Mouse (Mus musculus) left cerebral cortex, adult 2 months (tissue): Measurements from ENCODE around the gene Hectd4. TPM values are rescaled to one million over a fixed set of nuclear protein-coding genes. Genes with fewer than 3 reads are reported as not detected.
"Not testable (repeated sequence)": the region's sequence is repeated elsewhere in the genome, so short reads cannot be mapped to it uniquely, and the experiment has no call there.

ENCODE experiments used
- DNase-seq, 2 experiments: peaks; one replicate each; pipeline ENCODE4 v3.0.0; 2021 to 2022; ENCODE audit warnings: low spot score in 2 of 2, mixed read lengths in 1 of 2; ENCODE audit errors: extremely low spot score in 1 of 2
- H3K27ac ChIP-seq: fragments of 200-600 bp; 2 replicates; pipeline ENCODE4 v1.8.1; 2022
- H3K4me3 ChIP-seq: fragments of 200-600 bp; 2 replicates; pipeline ENCODE4 v1.8.1; 2022
- CTCF ChIP-seq: fragments of 200-600 bp; IDR thresholded peaks from 2 replicates; pipeline ENCODE4 v1.8.1; 2022; ENCODE audit warnings: antibody characterized with exemption, mild to moderate bottlenecking, moderate library complexity
- intact Hi-C: fragments of 180-260 bp; cut with DNase I; formaldehyde crosslinking; loops from one replicate; pipeline ENCODE4 v1.15.1; 2025
- total RNA-seq, 2 experiments: library from RNA; stranded (reverse); gene quantifications; 2 replicates each; pipeline ENCODE4 v1.2.3; 2021

Gene Hectd4
- total RNA-seq, 2 experiments from 2014 or later: 186 to 205 TPM

DNA sequence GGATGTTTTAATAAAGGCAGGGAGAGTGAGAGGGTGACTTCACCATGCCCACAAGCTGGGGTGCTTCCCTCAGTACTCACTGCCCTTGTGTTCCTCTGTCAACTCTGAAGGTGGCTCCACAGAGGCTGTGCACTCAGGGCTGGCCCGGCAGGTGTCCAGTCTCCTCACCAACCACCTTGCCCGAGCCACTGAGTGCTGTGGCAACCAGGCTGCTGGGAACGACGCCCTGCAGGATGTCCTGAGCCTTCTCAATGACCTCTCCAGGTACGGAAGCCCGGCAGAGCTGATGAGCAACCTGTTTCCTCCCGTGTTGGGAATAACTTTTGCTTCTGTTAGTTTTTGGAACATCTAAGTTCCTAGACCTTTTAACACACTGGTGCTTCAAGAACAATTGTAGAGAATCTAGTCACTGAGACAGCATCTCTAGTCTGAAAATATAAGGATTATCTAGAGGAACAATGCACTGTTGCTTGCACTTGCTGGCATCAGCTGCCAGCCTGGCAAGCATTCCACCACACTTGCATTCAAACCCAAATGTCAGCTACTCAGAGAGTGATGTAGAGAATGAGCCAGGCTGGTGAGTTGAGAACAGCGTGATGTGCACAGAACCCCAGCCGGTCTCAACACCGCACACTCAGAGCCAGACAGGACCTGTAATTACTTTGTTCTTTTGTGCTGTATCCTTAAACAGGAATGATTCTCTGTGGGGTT lies 93.9 kb downstream of the Hectd4 start:
- Histone ChIP-seq H3K4me3 (no peak overlapping the region), H3K27ac (no peak overlapping the region)
- no peak for TF ChIP-seq CTCF
- intact Hi-C loops: no loop called here
- no peak for DNase-seq

DNA sequence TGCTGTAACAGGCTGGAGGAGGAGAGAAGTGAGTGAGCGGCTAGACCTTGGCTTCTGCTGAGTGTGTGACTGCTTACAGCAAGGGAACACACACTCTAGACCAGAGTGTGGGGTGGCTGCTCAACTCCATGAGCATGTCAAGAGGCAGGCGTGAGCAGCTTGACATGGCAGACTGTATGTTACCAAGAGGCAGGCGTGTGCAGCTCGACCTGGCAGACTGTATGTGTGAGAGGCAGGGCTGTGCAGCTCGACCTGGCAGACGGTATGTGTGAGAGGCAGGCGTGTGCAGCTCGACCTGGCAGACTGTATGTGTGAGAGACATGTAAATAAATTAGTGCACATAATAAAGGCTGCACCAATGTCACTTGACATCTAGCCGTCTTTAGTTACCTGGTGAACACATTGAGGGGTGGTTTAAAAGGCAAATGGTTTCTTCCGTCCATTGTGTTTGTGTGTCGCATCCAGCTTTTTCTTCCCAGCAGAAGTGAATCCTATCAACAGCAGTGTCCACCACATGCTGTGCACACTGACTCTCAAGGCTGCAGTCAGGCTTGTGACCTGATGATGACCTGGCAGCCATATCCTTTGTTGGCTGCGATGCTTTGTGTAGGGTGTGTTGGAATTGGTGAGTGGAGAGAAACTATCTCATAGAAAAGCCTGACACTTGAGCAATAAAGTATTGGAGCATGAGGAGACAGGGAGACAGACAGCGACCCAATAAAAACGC lies 106.2 kb downstream of the Hectd4 start:
- no peak for DNase-seq
- no peak for TF ChIP-seq CTCF
- Histone ChIP-seq H3K27ac (no peak overlapping the region), H3K4me3 (no peak overlapping the region)
- intact Hi-C loops: no loop called here

DNA sequence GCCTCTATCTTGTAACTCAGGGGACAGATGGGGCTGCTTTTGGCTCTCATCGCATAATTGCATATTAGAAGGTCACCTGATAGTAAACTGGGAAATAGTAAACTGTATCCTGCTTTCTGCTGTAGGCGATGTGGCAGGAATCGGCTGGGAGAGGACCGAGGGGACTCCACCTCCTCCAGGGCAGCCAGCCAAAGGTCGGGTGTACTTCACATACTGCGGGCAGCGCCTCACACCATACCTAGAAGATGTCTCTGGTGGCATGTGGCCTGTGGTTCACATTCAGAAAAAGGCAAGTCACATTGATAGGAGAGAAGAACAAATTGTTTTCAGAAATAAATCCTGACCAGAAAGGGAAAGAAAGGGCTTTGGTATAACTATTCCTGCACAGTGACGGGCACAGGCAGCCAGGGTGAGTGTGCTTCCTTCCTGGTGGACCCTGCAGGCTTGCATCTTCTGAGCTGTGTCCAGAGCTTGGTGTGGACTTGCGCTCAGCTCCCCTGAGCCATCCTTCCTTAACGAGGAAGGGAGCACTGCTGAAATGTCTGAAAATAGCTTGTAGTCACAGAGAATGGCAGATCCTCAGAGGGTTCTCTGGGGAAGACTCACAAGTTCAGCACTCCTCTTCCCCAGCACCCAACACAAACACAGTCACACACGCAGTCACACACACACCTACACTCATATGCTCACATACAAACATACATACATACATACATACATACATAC lies 109.5 kb downstream of the Hectd4 start:
- DNase-seq: no peak
- no peak overlapping the region for H3K4me3 ChIP-seq
- peak overlapping the region; percentile 72 for H3K27ac ChIP-seq
- no peak for TF ChIP-seq CTCF
- intact Hi-C loops: no loop called here

DNA sequence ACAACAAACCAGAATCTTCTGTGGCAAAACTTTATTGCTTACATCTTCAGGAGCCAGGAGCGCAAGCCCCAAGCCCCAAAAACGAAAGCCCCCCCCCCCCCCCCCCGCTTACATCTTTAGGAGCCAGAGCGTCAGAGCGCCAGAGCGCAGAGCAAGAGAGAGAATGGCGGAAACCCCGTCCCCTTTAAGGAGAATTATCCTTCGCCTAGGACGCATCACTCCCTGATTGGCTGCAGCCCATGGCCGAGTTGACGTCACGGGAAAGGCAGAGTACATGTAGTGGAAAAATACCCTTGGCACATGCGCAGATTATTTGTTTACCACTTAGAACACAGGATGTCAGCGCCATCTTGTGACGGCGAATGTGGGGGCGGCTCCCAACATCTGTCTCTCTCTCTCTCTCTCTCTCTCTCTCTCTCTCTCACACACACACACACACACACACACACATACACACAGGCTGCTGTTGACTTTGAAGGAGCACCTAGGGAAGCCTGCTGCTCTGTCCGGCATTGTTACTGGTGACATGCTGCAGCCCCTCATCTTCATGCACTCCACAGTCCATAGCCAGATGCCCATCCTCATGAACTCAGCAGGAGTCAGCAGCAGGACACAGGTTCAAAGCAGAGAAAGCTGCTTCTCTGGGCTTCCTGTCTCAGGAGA lies 110.3 kb downstream of the Hectd4 start:
- H3K4me3 ChIP-seq, intact Hi-C loops, H3K27ac ChIP-seq, DNase-seq: not testable (repeated sequence)

DNA sequence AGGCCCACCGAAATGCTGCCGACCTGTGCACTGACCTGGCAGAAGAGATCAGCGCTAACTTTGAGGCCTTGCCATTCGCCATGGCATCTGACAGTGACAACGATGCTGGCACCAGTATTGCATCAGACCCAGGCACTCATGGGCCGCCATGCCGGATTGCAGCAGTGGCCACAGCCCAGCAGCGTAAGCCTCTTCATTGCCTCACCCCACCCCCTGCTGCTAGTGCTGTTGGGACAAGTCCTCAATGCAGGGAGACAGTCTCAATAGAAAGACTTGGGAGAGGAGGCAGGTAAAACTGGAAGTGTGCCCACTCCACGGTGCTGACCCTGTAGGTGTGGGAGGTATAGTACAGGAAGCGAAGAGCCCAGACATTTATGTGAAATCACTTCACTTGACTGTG lies 111.7 kb downstream of the Hectd4 start:
- no peak for DNase-seq
- Histone ChIP-seq H3K27ac (no peak overlapping the region), H3K4me3 (no peak overlapping the region)
- no peak for TF ChIP-seq CTCF
- intact Hi-C loops: no loop called here

DNA sequence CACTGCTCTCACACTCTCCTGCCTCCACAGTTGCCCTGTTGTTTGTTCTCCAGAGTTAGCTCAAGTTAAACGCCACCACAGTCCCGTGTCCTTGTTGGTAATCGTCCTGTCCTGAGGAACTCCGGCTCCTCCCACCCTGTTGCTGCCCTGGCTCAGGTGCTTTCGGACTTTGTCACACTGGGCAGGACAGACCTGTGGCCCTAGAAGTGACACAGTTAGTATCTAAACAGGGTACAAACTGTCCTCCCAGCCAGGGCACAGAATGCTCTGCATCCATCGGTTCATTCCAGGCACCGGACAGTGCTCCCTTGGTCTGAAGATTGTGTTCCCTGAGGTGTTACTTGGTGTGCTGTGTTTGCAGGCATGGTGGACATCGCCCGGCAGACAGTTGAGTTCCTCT lies 114.0 kb downstream of the Hectd4 start:
- intact Hi-C loops: no loop called here
- no peak overlapping the region for H3K27ac ChIP-seq
- H3K4me3 ChIP-seq: no peak overlapping the region
- DNase-seq: no peak
- no peak for TF ChIP-seq CTCF

DNA sequence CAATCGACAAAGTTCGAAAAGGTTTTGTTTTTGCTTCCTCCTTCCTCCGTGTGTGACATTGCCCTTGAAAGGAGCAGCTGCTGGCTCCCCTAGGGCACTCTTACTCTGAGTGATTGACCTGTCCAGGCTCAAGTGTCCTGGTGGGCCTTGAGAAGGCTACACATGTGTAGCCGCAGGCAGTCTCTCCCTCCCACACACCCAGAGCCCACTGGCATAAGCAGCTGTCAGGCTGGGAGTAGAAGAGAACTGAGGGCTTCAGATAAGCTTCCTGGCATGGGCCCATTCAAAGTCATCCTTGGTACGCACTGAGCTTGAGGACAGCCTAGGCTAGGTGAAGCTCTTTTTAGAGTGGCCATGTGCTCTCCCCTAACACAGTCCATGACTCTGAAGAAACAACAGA lies 114.4 kb downstream of the Hectd4 start:
- Histone ChIP-seq H3K4me3 (no peak overlapping the region), H3K27ac (no peak overlapping the region)
- intact Hi-C loops: no loop called here
- no peak for DNase-seq
- no peak for TF ChIP-seq CTCF

DNA sequence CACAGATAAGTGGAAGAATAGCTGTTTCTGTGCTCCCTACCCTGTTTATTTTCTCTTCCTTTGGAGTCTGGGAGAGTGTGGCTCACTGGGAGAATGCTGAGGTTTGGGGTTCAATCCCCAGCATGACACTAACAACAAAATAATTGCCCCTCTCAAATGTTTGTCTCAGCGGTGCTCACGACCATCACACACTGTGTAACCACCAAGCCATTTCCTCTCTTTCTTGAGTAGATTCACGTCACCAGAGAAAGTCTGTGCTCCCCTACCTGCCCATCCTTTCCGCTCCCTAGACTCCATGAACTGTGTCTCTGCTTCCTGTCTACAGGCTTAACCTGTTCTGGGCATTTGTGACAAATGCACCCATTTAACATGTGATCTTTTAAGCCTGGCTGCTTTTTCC lies 115.4 kb downstream of the Hectd4 start:
- intact Hi-C loops: no loop called here
- no peak for DNase-seq
- H3K27ac ChIP-seq: no peak overlapping the region
- TF ChIP-seq CTCF: no peak
- no peak overlapping the region for H3K4me3 ChIP-seq

DNA sequence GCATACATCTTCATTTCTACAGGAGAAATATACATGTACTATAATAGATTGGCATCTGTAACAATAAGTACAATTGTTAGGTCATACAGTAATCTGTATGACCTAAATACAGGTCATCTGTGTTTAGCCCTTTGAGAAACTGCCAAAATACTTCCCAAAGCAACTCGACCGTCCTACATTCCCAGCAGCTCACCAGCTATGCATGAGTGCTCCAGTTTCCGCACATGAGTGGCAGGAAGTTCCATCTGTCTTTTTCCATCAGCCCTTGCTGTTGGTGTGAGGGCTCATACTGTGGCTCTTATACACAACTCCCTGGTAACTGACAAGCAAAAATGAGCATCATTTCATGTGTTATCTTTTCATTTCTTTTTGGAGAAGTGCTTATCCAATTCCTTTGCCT lies 116.0 kb downstream of the Hectd4 start:
- TF ChIP-seq CTCF: no peak
- no peak for DNase-seq
- intact Hi-C loops: no loop called here
- Histone ChIP-seq H3K4me3 (no peak overlapping the region), H3K27ac (no peak overlapping the region)

DNA sequence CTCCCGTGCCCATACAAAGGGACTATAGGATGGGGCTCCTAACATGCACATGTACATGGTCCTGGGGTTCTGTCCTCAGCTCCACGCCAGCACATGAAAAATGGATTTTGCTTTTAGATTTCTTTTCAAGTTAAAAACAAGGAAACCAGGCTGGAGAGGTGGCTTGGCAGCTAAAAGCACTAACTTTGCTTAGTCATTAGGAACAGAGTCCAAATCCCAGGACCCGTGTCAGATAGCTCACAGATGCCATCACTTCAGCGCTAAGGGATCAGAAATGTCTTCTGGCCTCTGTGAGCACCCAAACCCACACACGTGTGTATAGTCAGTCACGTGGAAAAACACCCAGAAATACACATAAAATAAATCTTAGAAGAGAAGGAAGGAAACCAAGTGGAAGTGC lies 116.8 kb downstream of the Hectd4 start:
- intact Hi-C loops: no loop called here
- H3K4me3 ChIP-seq: no peak overlapping the region
- TF ChIP-seq CTCF: no peak
- no peak for DNase-seq
- H3K27ac ChIP-seq: peak overlapping the region; percentile 8; the same call in 1 of the 2 replicates

DNA sequence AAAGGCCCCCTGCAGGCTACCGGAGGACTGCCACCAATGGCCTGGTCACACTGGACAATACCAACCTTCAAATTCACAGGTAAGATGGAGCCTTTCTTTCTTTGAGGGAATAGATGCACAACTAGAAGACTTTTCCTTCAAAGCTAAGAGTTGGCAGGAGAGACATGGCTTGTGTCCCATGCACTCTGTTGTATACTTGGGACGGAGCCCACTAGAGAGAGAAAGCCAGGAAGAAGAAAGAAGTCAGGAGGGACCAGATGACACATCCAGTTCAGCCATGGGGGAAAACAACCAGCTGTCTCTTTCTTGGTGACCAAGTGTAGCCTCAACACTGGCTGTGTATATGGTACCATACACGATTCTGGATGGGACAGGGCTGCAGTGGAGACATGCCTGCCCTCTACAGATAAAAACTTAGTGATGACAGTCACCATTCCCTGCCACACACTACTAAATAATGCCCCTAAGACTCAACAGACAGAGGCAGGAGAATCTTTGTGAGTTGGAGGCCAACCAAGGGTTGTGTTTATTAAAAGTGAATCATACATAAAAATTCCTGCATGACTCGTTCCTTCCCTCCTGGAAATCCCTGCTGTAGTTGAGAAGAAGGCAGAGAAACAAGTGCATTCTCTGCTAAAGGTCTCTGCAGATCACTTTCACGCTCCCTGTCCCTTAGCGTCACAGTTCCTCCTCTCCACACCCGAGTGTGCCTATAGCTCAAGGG lies 119.7 kb downstream of the Hectd4 start:
- TF ChIP-seq CTCF: no peak
- no peak overlapping the region for H3K4me3 ChIP-seq
- H3K27ac ChIP-seq: no peak overlapping the region
- DNase-seq: no peak
- intact Hi-C loops: no loop called here
